Comparison of ENCODE assay signal across 20 mouse cellular contexts in genomic region chr1:21026534-21026933, GRCm38 (mm10).
"Had no signal": no experiment of that assay in that cellular context is flagged by ENCODE, and none has a peak within 500 bp of the region (broad histone marks: within the 10 kb centered on the region; RNA-seq: fewer than 3 reads in every experiment).

No protein-coding gene starts in this region.

- DNase-seq: lung, adult 18-20 months; lung, embryonic 14.5 days; lung, postnatal 10 days; lung, postnatal 4 days; midbrain, embryonic 14.5 days; retina, postnatal 1 day; right cerebral cortex, adult 18-20 months; right cerebral cortex, postnatal 25 days; right cerebral cortex, postnatal 4 days; spleen, adult 18-20 months; thymus, adult 2 months; thymus, postnatal 25 days; thymus, postnatal 4 days had no signal

- H3K9me3 ChIP-seq: midbrain, embryonic 10.5 days; midbrain, embryonic 12.5 days; neural tube, embryonic 13.5 days; neural tube, embryonic 15.5 days; stomach, embryonic 15.5 days had no signal

- H3K4me2 ChIP-seq: lung, embryonic 14.5 days; midbrain, embryonic 12.5 days; neural tube, embryonic 13.5 days; neural tube, embryonic 15.5 days; stomach, embryonic 15.5 days had no signal

- H3K36me3 ChIP-seq: midbrain, embryonic 12.5 days; neural tube, embryonic 13.5 days; neural tube, embryonic 15.5 days; stomach, embryonic 15.5 days had no signal

- H3K27me3 ChIP-seq: midbrain, embryonic 12.5 days; neural tube, embryonic 13.5 days; neural tube, embryonic 15.5 days; stomach, embryonic 15.5 days had no signal

- H3K4me1 ChIP-seq: midbrain, embryonic 10.5 days; midbrain, embryonic 12.5 days; neural tube, embryonic 13.5 days; neural tube, embryonic 15.5 days; stomach, embryonic 15.5 days had no signal

- H3K9ac ChIP-seq: lung, embryonic 14.5 days; midbrain, embryonic 12.5 days; neural tube, embryonic 13.5 days; neural tube, embryonic 15.5 days; stomach, embryonic 15.5 days had no signal

- H3K4me3 ChIP-seq: midbrain, embryonic 10.5 days; midbrain, embryonic 12.5 days; myocyte; neural tube, embryonic 13.5 days; neural tube, embryonic 15.5 days; stomach, embryonic 15.5 days had no signal

- H3K27ac ChIP-seq: midbrain, embryonic 10.5 days; midbrain, embryonic 12.5 days; neural tube, embryonic 13.5 days; neural tube, embryonic 15.5 days; stomach, embryonic 15.5 days; stomach, postnatal 0 days had no signal
